Mouse (Mus musculus) embryonic facial prominence, embryonic 11.5 days (tissue): Measurements from ENCODE around the gene Efcab2. TPM values are rescaled to one million over a fixed set of nuclear protein-coding genes. Genes with fewer than 3 reads are reported as not detected.
A peak's percentile ranks its signal among the peaks of the same experiment; 100 is the strongest.

ENCODE experiments used
- ATAC-seq: fragments of 200-750 bp; cut with Nextera tagmentation; replicated peaks from 2 replicates; pipeline ENCODE4 v1.8.0; 2017; ENCODE audit warnings: low read depth; ENCODE audit not compliant: insufficient number of reproducible peaks, low FRiP score, low TSS enrichment
- DNase-seq: peaks from one replicate; pipeline ENCODE4 v3.0.0-alpha.2; 2015; ENCODE audit warnings: low spot score
- H3K27ac ChIP-seq: fragments of 300-500 bp; sonication (generic); replicated peaks from 2 replicates; pipeline ENCODE4 v1.5.1; 2014; ENCODE audit warnings: mild to moderate bottlenecking, low read depth, low read length, control low read depth
- H3K27me3 ChIP-seq: fragments of 300-500 bp; sonication (generic); 2 replicates; pipeline ENCODE4 v1.6.1; 2014; ENCODE audit warnings: mild to moderate bottlenecking, low read length, moderate library complexity, mixed read lengths; ENCODE audit not compliant: control insufficient read depth, insufficient read depth
- H3K36me3 ChIP-seq: fragments of 300-500 bp; sonication (generic); replicated peaks from 2 replicates; pipeline ENCODE4 v1.6.1; 2014; ENCODE audit warnings: low read depth, mild to moderate bottlenecking, low read length, moderate library complexity, mixed read lengths; ENCODE audit not compliant: control insufficient read depth, insufficient read depth
- H3K4me1 ChIP-seq: fragments of 300-500 bp; sonication (generic); 2 replicates; pipeline ENCODE4 v1.6.1; 2014; ENCODE audit warnings: low read length, mixed read lengths; ENCODE audit not compliant: control insufficient read depth, insufficient read depth
- H3K4me2 ChIP-seq: fragments of 300-500 bp; sonication (generic); 2 replicates; pipeline ENCODE4 v1.6.1; 2014; ENCODE audit warnings: low read depth, mild to moderate bottlenecking, control low read depth, low read length, moderate library complexity
- H3K4me3 ChIP-seq: fragments of 300-500 bp; sonication (generic); 2 replicates; pipeline ENCODE4 v1.5.1; 2014; ENCODE audit warnings: low read depth, low read length, control low read depth
- H3K9ac ChIP-seq: fragments of 300-500 bp; sonication (generic); replicated peaks from 2 replicates; pipeline ENCODE4 v1.6.1; 2014; ENCODE audit warnings: mild to moderate bottlenecking, control low read depth, low read length
- H3K9me3 ChIP-seq: fragments of 300-500 bp; sonication (generic); replicated peaks from 2 replicates; pipeline ENCODE4 v1.6.1; 2016; ENCODE audit warnings: mild to moderate bottlenecking, low read length, inconsistent platforms, mixed read lengths; ENCODE audit not compliant: control insufficient read depth
- WGBS: fragments of 180-500 bp; shearing (Covaris S2); extraction: QIAGEN DNeasy Blood & Tissue Kit; methylation state at CpG from one replicate; pipeline ENCODE4 v1.1.7; 2014; 5-methylcytosine and 5-hydroxymethylcytosine counted together
- polyA plus RNA-seq: library from polyadenylated mRNA; unstranded; fragments of >200 nt; fragmentation: Nextera tagmentation; extraction: Ambion mirVana; gene quantifications from 2 replicates; pipeline ENCODE4 v1.2.1, GENCODE M21; 2014

Efcab2 gene
- polyA plus RNA-seq = 5.2 and 6.3 TPM in 2 replicates

DNA sequence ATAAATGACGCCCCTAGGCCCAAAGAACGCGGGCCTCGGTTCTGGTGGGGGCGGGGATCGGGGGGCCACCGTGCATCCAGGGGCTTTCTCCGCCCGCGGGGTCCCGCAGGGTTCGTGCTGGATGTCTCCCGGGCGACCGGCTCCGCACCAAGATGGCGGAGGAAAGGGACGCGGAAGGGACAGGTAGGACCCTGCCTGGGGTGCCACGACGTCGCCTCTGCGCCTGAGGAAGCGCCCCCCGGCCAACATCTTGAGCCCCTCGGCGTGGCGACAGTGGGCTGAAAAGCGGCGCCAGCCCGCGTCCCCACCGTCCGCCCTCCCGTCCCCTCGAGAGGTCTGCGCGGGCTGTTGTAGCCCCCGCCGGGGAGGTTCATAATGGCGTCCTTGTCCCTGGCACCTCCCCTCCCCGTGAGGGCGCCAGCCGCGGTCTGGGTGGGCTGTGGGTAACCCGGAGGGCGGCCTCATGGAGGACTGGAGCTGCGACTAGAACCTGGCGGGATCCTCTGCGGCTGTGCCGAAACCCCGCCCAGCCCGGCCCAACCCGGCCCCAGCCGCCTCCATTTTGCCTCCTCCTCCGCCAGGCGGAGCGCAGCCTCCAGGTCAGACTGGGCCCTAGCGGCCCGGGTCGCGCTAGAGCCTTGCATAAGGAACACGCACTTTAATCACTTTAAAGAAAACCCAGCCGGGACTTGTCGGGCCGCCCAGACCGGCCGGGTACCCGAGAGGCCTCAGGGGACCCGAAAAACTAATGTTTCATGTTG, at the start of gene Efcab2:
Gene Efcab2, plus strand, starts transcription at position 135 of the 761 bp plus-strand sequence.
- Histone ChIP-seq H3K27ac (peak within 1 kb of the TSS; percentile 100), H3K27me3 (no peaks in the 10 kb centered on the region), H3K4me2 (peak within 1 kb of the TSS; percentile 72), H3K9me3 (no peaks in the 10 kb centered on the region), H3K4me3 (peak within 1 kb of the TSS; percentile 71), H3K36me3 (no peaks in the 10 kb centered on the region), H3K9ac (peak within 1 kb of the TSS; percentile 97), H3K4me1 (no peaks in the 10 kb centered on the region)
- ATAC-seq = peak; percentile 98
- peak; percentile 94 for DNase-seq
- under 1% methylated on average over 61 of the region's 70 CpGs for WGBS

- Histone ChIP-seq H3K4me3 (no peak overlapping the region), H3K27ac (no peak overlapping the region), H3K4me2 (no peak overlapping the region), H3K9me3 (no peaks in the 10 kb centered on the region), H3K27me3 (no peaks in the 10 kb centered on the region), H3K4me1 (no peaks in the 10 kb centered on the region), H3K9ac (no peak overlapping the region), H3K36me3 (no peaks in the 10 kb centered on the region)
- DNase-seq (no peak), ATAC-seq (no peak)
- WGBS = 65% methylated on average over 12 of the region's 12 CpGs
Observed at GRCm38 (mm10) chr1:178357776-178358710, 47.8 kb upstream of the Efcab2 start.

DNA sequence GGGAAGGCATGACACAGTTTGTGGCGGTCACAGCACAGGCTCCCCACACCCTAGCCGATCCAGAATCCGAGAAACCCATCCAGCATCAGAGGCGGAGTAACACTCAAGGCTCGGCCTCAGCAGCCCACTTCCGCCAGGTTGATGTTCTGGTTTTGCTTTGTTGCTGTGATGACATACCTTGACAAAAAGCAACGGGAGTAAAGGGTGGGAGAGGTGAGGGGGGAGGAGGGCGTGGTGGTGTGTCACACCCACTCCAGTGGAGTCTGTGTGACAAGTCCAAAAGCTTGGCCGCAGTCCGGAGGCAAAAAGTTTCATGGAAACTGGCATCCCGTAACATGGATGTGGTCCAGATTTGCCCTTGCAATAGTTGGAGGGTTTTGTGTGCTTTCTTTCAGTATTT, 45.6 kb upstream of the Efcab2 start:
- 84% methylated on average over 11 of the region's 11 CpGs for WGBS
- Histone ChIP-seq H3K4me2 (no peak overlapping the region), H3K27ac (no peak overlapping the region), H3K36me3 (no peaks in the 10 kb centered on the region), H3K4me3 (no peak overlapping the region), H3K4me1 (no peaks in the 10 kb centered on the region), H3K9me3 (no peaks in the 10 kb centered on the region), H3K27me3 (no peaks in the 10 kb centered on the region), H3K9ac (no peak overlapping the region)
- DNase-seq = no peak
- no peak for ATAC-seq

DNA sequence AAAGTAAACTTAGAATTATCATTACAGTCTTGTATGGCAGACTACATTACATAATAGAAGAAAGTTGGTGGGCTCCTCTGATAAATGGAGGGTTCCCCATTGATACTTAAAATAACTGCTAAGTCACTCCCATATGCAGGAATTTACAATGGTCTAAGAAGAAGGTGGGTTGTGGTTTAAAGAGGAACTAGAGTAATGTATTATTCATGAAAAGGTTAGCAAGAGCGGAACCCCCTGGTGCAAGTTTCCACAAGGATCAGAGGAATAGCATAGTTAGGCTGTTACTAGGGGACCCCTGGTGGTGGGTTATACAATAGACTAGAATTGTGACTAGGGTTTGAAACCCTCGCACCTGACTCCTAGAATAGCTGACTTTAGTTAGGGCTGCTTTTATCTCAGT, 45.2 kb upstream of the Efcab2 start:
- no peaks in the 10 kb centered on the region for H3K9me3 ChIP-seq
- H3K4me1 ChIP-seq = no peaks in the 10 kb centered on the region
- H3K27ac ChIP-seq = no peak overlapping the region
- ATAC-seq (no peak), DNase-seq (peak; percentile 29)
- no peak overlapping the region for H3K4me2 ChIP-seq
- no peak overlapping the region for H3K4me3 ChIP-seq
- no peaks in the 10 kb centered on the region for H3K36me3 ChIP-seq
- 75% methylated on average over 2 of the region's 2 CpGs for WGBS
- no peak overlapping the region for H3K9ac ChIP-seq
- H3K27me3 ChIP-seq = no peaks in the 10 kb centered on the region

DNA sequence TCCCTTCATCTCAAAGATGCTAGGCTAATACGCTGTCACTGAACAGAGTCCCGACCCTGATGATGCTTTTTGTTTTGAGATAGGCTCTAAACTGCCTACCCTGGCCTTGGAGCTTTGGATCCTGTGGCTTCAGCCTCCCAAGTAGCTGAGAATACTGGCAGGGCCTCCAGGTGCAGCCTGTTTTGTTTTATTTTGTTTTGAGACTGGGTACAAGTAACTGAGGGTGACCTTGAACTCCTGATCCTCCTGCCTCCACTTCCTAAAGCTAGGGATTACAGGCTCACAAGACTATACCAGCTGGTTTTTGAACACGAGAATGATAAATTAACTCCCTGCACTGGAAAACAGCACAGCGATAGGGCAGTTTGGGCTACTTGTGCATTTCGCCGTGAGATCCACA, 40.7 kb upstream of the Efcab2 start:
- Histone ChIP-seq H3K27ac (no peak overlapping the region), H3K9me3 (no peaks in the 10 kb centered on the region), H3K4me3 (no peak overlapping the region), H3K27me3 (no peaks in the 10 kb centered on the region), H3K4me1 (no peaks in the 10 kb centered on the region), H3K36me3 (no peaks in the 10 kb centered on the region), H3K9ac (no peak overlapping the region), H3K4me2 (no peak overlapping the region)
- DNase-seq (no peak), ATAC-seq (no peak)
- 83% methylated on average over 6 of the region's 6 CpGs for WGBS

GRCm38 (mm10) chr1:178368121-178368520, 37.8 kb upstream of the Efcab2 start:
- Histone ChIP-seq H3K9me3 (no peaks in the 10 kb centered on the region), H3K4me1 (no peaks in the 10 kb centered on the region), H3K4me3 (no peak overlapping the region), H3K27ac (no peak overlapping the region), H3K27me3 (no peaks in the 10 kb centered on the region), H3K36me3 (no peaks in the 10 kb centered on the region), H3K9ac (no peak overlapping the region), H3K4me2 (no peak overlapping the region)
- ATAC-seq (no peak), DNase-seq (no peak)
- WGBS = 62% methylated on average over 6 of the region's 6 CpGs

DNA sequence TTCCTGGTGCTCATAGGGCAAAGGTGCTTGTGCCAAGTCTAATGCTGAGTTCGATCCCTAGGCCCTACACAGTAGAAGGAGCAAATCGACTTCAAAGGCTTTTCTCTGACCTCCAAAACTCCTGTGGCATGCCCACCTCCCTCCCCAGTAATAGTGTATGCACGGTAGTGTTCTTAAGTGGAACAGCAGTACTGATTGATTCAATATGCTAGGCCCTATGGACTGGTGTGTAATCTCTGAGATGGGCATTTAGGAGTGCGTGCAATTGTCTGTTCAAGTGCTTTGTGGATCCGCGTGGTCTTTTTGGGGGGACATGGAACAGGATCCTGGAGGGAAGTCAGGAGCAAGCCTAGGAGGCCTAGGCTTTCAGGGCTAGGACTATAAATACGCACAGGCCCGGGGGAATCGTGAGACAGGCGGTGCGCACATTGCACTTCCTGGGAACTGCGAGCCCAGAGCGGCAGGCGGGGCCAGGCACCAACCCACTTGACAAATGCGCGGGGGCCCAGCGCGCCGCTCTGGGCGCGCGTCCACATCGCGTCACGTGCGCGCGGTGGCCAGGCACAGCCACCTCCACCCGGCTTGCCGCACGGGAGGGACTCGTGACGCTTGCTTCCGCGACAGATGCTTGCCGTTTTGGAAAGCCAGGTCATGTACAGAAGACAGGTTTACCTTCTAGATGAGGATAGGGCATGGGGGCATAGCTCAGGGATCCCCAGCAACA, 37.2 kb upstream of the Efcab2 start:
- Histone ChIP-seq H3K36me3 (no peaks in the 10 kb centered on the region), H3K27me3 (no peaks in the 10 kb centered on the region), H3K4me3 (peak overlapping the region; percentile 42), H3K9me3 (no peaks in the 10 kb centered on the region), H3K4me1 (no peaks in the 10 kb centered on the region), H3K27ac (peak overlapping the region; percentile 65), H3K4me2 (peak overlapping the region; percentile 86), H3K9ac (peak overlapping the region; percentile 70)
- DNase-seq = peak; percentile 84
- 2% methylated on average over 36 of the region's 36 CpGs for WGBS
- ATAC-seq = peak; percentile 90
